Mouse (Mus musculus) neural tube, embryonic 13.5 days (tissue): ENCODE measurements at regions not wholly inside any gene's neighbourhood (a gene's known extent, or its start where the extent isn't known, plus 50 kb on each side); places are given as distances from the start of the nearest gene placed in this dataset.

Experiments used
- ATAC-seq: fragments of 200-750 bp; cut with Nextera tagmentation; 2 replicates; pipeline ENCODE4 v1.8.0; 2017; ENCODE audit warnings: low read depth, mild to moderate bottlenecking, moderate TSS enrichment, moderate library complexity
- H3K27ac ChIP-seq: fragments of 300-500 bp; sonication (generic); replicated peaks from 2 replicates; pipeline ENCODE4 v1.5.1; 2015; ENCODE audit warnings: moderate library complexity, mild to moderate bottlenecking, inconsistent platforms
- H3K27me3 ChIP-seq: fragments of 300-500 bp; sonication (generic); 2 replicates; pipeline ENCODE4 v1.6.1; 2015; ENCODE audit warnings: mild to moderate bottlenecking, inconsistent platforms
- H3K36me3 ChIP-seq: fragments of 300-500 bp; sonication (generic); 2 replicates; pipeline ENCODE4 v1.6.1; 2015; ENCODE audit warnings: mild to moderate bottlenecking, inconsistent platforms
- H3K4me1 ChIP-seq: fragments of 300-500 bp; sonication (generic); replicated peaks from 2 replicates; pipeline ENCODE4 v1.6.1; 2015; ENCODE audit warnings: inconsistent platforms
- H3K4me2 ChIP-seq: fragments of 300-500 bp; sonication (generic); 2 replicates; pipeline ENCODE4 v1.6.1; 2015; ENCODE audit warnings: inconsistent platforms, mild to moderate bottlenecking, moderate library complexity
- H3K4me3 ChIP-seq: fragments of 300-500 bp; sonication (generic); 2 replicates; pipeline ENCODE4 v1.5.1; 2015; ENCODE audit warnings: mild to moderate bottlenecking, inconsistent platforms
- H3K9ac ChIP-seq: fragments of 300-500 bp; sonication (generic); 2 replicates; pipeline ENCODE4 v1.6.1; 2015; ENCODE audit warnings: moderate library complexity, mild to moderate bottlenecking, inconsistent platforms
- H3K9me3 ChIP-seq: fragments of 300-500 bp; sonication (generic); 2 replicates; pipeline ENCODE4 v1.6.1; 2016; ENCODE audit warnings: inconsistent platforms
- WGBS: fragments of 180-500 bp; shearing (Covaris S2); methylation state at CpG from one replicate; pipeline ENCODE4 v1.1.7; 2015; 5-methylcytosine and 5-hydroxymethylcytosine counted together

DNA sequence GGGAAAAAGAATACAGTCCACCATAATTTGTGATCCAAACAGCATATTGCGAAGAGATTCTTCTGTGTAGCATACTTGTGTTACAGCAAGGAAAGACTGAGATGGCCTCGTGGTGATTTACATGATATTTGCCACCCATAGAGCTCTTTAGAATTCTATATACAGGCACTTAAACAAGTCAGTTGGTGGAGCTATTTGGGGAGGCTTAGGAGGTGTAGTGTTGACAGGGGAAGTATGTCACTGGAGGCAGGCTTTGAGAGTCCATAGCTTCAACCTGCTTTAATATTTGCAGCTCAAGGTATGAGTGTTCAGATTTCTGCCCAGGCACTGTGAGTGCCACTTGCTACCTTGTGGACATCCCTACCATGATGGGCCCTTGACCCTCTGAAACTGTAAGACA lies 187.3 kb downstream of the Ostf1 start:
- H3K27me3 ChIP-seq = no peaks in the 10 kb centered on the region
- 75% methylated on average over 2 of the region's 2 CpGs for WGBS
- H3K4me1 ChIP-seq = no peaks in the 10 kb centered on the region
- no peak for ATAC-seq
- H3K36me3 ChIP-seq = no peaks in the 10 kb centered on the region
- no peaks in the 10 kb centered on the region for H3K9me3 ChIP-seq
- H3K9ac ChIP-seq = no peak overlapping the region
- H3K27ac ChIP-seq = no peak overlapping the region
- H3K4me3 ChIP-seq = no peak overlapping the region
- no peak overlapping the region for H3K4me2 ChIP-seq

DNA sequence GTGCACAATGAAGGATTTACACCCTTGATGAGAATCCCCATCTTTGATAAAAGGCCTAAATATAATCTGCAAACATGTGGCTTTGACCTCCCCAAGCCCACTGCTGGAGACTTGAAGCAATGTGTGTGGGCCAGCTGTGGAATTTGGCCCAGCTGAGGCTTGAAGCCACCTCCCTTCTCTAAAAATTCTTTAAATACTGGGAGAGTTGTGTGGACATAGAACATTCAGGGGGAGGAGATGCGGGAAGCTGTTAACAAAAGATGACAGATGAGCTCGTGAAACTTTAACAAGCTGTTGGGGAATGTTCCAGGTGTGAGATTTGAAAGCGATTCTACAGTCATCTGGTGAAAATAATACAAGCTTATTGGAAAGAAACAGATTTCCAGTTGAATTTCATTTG lies 195.3 kb downstream of the Ostf1 start:
- Histone ChIP-seq H3K4me3 (no peak overlapping the region), H3K27ac (no peak overlapping the region), H3K27me3 (no peaks in the 10 kb centered on the region), H3K36me3 (no peaks in the 10 kb centered on the region), H3K9ac (no peak overlapping the region), H3K9me3 (no peaks in the 10 kb centered on the region), H3K4me2 (no peak overlapping the region), H3K4me1 (no peaks in the 10 kb centered on the region)
- WGBS = 77% methylated on average over 3 of the region's 3 CpGs
- ATAC-seq = no peak

DNA sequence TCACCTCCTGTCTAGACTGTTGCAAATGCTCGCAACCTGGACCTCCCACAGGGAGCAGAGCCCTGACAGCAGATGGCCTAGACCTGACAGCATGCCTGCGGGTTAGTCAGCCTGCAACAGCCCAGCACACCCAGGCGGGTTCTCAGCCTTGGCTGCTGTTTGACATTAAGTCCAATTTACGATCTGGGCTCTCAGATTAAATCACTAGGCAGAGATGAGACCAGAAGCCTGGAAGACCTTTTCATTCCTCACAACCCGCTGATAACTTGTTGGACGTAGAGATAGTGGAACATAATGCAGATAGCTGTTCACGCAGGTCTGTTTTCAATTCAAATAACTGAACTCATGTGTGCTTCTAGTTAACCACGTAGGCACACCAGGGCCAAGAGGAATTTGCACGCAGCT lies 211.2 kb downstream of the Ostf1 start:
- WGBS = 65% methylated on average over 9 of the region's 9 CpGs
- H3K9ac ChIP-seq = no peak overlapping the region
- H3K4me3 ChIP-seq = no peak overlapping the region
- no peaks in the 10 kb centered on the region for H3K4me1 ChIP-seq
- H3K9me3 ChIP-seq = no peaks in the 10 kb centered on the region
- H3K4me2 ChIP-seq = no peak overlapping the region
- no peaks in the 10 kb centered on the region for H3K27me3 ChIP-seq
- H3K36me3 ChIP-seq = no peaks in the 10 kb centered on the region
- ATAC-seq = no peak
- H3K27ac ChIP-seq = no peak overlapping the region

DNA sequence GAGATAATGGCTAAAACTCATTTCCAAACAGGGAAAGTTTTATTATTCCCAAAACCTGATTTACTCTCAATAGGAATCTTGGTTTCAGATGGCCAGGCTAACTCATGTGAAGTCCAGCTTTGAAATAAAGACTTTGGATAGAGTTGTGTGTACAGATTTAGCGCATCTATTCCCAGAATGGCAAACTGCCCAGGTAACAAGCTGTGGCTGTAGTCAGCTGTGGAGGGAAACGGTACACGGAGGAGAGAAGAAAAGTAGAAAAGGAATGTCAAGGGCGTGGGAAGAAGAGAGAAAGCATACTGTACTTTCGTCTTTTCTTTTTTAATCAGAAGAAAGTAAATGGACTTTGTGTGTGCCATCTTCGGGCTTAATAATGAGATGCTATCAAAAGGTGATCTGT lies 213.1 kb downstream of the Ostf1 start:
- Histone ChIP-seq H3K4me2 (no peak overlapping the region), H3K9me3 (no peaks in the 10 kb centered on the region), H3K27ac (no peak overlapping the region), H3K27me3 (no peaks in the 10 kb centered on the region), H3K4me3 (no peak overlapping the region), H3K9ac (no peak overlapping the region), H3K36me3 (no peaks in the 10 kb centered on the region), H3K4me1 (no peaks in the 10 kb centered on the region)
- no peak for ATAC-seq
- WGBS = 89% methylated on average over 6 of the region's 6 CpGs

DNA sequence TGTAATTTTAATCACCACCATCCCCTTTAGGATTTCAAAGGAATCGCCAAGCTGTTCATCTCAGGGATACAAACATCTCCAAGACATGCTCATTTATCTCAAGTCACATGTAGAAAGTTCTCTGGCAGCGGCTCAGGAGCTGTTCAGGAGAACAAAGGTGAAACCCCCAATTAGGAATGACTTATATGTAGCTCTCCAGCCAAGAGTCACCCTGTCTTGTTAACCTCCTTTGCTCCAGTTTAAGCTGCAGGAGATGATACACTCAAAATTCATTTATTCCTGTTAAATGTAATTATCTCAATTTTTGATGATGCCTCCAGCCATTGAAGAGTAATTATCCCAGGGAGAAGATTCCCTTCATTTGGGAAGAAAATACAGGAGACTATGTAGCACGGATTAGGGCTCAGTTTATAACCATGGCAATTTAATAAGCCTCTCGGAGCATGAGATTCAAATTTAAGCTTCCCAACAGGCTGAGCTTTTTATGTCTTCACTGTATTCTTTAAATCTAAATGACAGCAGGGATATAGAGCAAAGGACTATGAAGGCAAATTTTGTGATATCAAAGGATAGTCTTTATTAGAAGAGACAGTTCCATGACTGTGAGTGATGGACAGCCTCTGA lies 254.0 kb downstream of the Ostf1 start:
- no peak for ATAC-seq
- no peak overlapping the region for H3K9ac ChIP-seq
- H3K36me3 ChIP-seq = no peaks in the 10 kb centered on the region
- no peak overlapping the region for H3K4me3 ChIP-seq
- H3K27me3 ChIP-seq = no peaks in the 10 kb centered on the region
- WGBS = 72% methylated on average over 4 of the region's 4 CpGs
- no peaks in the 10 kb centered on the region for H3K4me1 ChIP-seq
- no peaks in the 10 kb centered on the region for H3K9me3 ChIP-seq
- H3K4me2 ChIP-seq = no peak overlapping the region
- H3K27ac ChIP-seq = no peak overlapping the region

DNA sequence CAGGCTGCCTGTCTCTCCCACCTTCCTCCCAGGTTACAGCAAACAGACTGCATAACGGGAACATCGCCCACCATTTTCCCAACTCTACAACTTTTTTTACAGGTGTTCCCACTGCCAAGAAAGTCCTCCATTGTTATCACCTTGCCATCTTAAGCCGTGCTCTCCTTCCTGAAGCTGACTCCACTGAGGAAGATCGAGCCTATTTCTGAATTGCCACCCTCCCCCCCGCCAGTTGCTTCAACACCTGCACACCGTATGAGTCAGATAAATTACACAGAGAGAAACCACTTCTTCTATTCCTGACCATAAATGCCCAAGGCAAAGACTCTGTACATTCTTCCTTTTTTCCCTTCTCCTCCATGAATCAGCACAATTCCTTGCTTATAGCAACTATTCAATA lies 263.0 kb downstream of the Ostf1 start:
- Histone ChIP-seq H3K4me1 (no peaks in the 10 kb centered on the region), H3K9me3 (no peaks in the 10 kb centered on the region), H3K4me3 (no peak overlapping the region), H3K27me3 (no peaks in the 10 kb centered on the region), H3K36me3 (no peaks in the 10 kb centered on the region), H3K4me2 (no peak overlapping the region), H3K27ac (no peak overlapping the region), H3K9ac (no peak overlapping the region)
- no peak for ATAC-seq
- 92% methylated on average over 6 of the region's 6 CpGs for WGBS

DNA sequence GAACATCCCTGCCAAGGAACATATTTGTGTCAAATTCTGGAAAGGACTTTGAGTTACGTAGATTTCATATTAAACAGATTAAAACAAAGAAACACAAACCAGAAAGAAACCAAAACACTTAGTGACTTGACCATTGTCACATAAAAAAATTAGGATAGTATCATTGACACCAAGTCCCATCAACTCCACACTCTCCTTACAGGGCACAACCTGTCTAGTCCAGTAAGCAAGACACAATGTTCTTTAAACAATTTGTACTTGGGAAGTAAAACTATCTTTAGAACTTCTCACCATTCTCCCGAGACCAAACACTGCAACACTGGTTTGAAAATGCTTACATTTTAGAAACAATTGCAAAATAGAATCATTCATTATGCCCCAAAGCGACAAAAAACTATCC lies 277.7 kb downstream of the Ostf1 start:
- ATAC-seq = no peak
- no peaks in the 10 kb centered on the region for H3K4me1 ChIP-seq
- H3K27ac ChIP-seq = no peak overlapping the region
- H3K9ac ChIP-seq = no peak overlapping the region
- WGBS = 91% methylated on average over 3 of the region's 3 CpGs
- H3K36me3 ChIP-seq = no peaks in the 10 kb centered on the region
- H3K9me3 ChIP-seq = no peaks in the 10 kb centered on the region
- no peaks in the 10 kb centered on the region for H3K27me3 ChIP-seq
- no peak overlapping the region for H3K4me2 ChIP-seq
- H3K4me3 ChIP-seq = no peak overlapping the region

DNA sequence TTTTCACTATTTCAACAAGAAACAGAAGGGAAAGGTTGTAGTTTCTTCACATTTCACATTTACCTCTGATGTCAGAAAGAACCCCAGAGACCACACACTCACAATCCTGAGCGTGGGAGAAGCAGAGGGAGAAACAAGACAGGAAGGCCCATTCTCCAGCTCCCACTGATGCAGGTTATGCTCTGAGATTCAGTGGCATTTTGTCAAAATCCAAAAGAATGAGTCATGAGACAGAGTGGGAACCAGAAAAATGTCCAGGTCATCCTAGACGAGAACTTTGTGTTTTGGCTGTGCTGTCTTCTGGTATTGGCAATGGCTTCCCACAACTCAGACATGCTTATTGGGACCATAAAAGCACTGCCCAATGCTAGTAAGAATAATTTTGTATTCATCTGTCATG lies 285.9 kb downstream of the Ostf1 start:
- Histone ChIP-seq H3K4me1 (no peaks in the 10 kb centered on the region), H3K9me3 (no peaks in the 10 kb centered on the region), H3K4me2 (no peak overlapping the region), H3K27me3 (no peaks in the 10 kb centered on the region), H3K9ac (no peak overlapping the region), H3K36me3 (no peaks in the 10 kb centered on the region), H3K4me3 (no peak overlapping the region), H3K27ac (no peak overlapping the region)
- 91% methylated on average over 2 of the region's 2 CpGs for WGBS
- no peak for ATAC-seq

DNA sequence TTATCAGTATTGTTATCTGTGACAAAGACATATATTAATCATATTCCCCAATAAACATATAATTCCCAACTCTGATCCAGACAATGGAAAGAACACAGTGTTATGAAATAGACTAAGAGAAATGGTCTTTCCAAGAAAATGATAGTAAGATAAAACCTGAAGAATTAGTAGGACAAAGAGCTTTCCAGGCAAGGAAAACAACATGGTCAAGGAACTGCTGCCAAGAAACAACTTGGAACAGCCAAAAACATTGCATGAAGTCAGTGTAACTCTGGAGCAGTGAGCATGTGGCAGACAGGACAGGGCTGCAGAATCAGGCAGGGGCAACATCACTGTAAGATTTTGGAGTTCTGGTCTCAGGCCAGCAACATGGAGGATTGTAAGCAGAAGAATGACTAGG lies 288.0 kb downstream of the Ostf1 start:
- no peaks in the 10 kb centered on the region for H3K27me3 ChIP-seq
- no peaks in the 10 kb centered on the region for H3K36me3 ChIP-seq
- no peak overlapping the region for H3K4me2 ChIP-seq
- H3K4me1 ChIP-seq = no peaks in the 10 kb centered on the region
- H3K9ac ChIP-seq = no peak overlapping the region
- no peak for ATAC-seq
- no peaks in the 10 kb centered on the region for H3K9me3 ChIP-seq
- no peak overlapping the region for H3K27ac ChIP-seq
- H3K4me3 ChIP-seq = no peak overlapping the region

DNA sequence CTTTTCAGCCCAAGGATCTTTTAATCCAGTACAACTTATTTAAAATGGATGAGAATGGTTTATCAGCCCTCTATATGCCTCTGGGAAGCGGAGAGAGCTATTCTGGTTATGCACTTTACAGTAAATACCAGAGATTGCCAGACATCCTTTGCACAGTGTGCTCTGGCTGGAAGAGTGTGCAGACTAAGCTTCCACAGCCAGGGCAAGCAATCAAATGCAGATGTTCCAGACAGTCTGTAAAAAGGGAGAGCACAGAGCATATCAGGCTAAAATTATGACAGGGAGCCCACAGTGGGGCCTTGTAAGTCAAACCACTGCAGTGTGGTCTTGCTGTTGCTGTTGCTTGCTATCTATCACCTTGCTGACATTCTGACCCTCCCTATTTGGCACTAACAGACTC lies 288.6 kb downstream of the Ostf1 start:
- H3K36me3 ChIP-seq = no peaks in the 10 kb centered on the region
- H3K27me3 ChIP-seq = no peaks in the 10 kb centered on the region
- no peak for ATAC-seq
- no peaks in the 10 kb centered on the region for H3K9me3 ChIP-seq
- H3K4me3 ChIP-seq = no peak overlapping the region
- no peak overlapping the region for H3K27ac ChIP-seq
- WGBS = 90% methylated on average over 1 of the region's 1 CpGs
- H3K9ac ChIP-seq = no peak overlapping the region
- no peak overlapping the region for H3K4me2 ChIP-seq
- H3K4me1 ChIP-seq = no peaks in the 10 kb centered on the region

DNA sequence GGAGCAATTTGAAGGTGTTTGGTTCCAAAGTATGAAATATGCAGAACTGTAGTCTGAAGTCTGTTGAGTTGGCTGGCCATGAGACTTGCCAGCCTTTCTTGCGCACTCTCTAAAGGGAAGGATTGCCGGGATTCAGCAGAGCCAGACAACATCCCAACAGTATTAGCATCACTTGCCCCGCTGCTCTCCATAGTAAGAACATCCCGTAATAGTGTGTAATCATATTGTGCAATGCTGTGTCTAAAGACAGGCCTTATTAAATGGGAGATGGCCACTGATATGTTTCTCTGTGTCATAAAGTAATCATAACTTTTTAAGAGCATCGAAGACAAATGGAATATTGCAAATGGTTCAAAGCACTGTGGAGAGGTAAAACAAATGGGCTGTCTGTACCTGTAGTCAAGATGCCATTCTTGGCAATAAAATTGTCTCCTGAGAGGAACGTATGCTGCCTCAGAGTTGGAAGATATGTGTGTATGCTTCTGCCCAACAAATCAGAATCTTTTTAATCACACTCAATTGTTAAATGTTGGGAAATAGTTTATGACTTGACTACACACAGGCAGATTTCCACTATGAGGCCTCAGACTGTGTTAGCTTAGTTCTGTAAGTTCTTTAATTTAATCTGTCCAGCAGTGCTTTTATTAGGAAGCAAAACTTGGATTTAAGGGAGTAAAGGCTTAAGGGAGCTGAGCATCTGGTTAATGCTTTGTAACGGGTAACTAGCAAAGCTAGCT lies 293.6 kb downstream of the Ostf1 start:
- H3K27me3 ChIP-seq = no peaks in the 10 kb centered on the region
- H3K9ac ChIP-seq = no peak overlapping the region
- H3K27ac ChIP-seq = no peak overlapping the region
- no peaks in the 10 kb centered on the region for H3K36me3 ChIP-seq
- no peak for ATAC-seq
- H3K9me3 ChIP-seq = no peaks in the 10 kb centered on the region
- H3K4me3 ChIP-seq = no peak overlapping the region
- WGBS = 89% methylated on average over 7 of the region's 7 CpGs
- H3K4me1 ChIP-seq = no peaks in the 10 kb centered on the region
- H3K4me2 ChIP-seq = no peak overlapping the region

DNA sequence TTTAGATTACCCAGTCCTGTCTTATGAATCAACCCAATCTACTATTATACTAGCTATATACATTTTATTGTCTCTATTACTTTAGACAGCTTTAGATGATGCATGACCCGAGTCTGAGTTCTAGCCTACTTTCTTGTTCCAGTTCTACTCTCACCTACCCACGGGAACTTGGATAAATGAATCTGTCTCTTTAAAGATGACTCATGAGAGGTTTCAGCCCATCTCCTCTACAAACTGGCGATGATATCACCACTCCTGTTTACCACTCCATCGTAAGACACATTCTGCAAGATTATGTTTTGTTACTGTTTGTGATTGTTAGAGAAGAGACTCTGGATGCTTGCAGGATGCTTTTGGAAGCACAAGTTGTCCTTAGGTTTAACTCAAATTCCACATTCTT lies 295.0 kb downstream of the Ostf1 start:
- no peak overlapping the region for H3K9ac ChIP-seq
- WGBS = 87% methylated on average over 4 of the region's 4 CpGs
- H3K27me3 ChIP-seq = no peaks in the 10 kb centered on the region

DNA sequence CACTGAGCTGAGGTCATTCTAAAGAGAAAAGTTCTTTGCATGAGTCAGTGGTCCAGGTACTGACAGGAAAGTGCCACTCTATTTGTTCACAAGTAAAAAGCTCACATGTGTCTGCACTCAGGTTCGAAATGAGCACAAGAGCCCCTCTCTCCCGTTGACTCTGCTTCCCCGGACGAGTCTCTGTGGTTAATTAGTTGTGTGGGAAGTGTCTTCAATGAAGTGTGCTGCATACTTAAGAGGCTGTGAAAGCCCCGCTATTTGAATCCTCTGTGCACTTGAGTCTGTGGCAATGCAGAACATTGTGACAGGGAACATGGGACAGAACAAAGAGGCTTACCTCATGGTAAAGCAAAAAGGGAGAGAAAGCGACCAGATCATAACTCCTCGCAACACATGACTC lies 297.0 kb downstream of the Ostf1 start:
- H3K27ac ChIP-seq = no peak overlapping the region
- no peaks in the 10 kb centered on the region for H3K27me3 ChIP-seq
- H3K36me3 ChIP-seq = no peaks in the 10 kb centered on the region
- H3K9ac ChIP-seq = no peak overlapping the region
- no peaks in the 10 kb centered on the region for H3K4me1 ChIP-seq
- H3K9me3 ChIP-seq = no peaks in the 10 kb centered on the region
- WGBS = 61% methylated on average over 7 of the region's 7 CpGs
- H3K4me3 ChIP-seq = no peak overlapping the region
- H3K4me2 ChIP-seq = no peak overlapping the region
- no peak for ATAC-seq

More for the DNA sequence above, 295.0 kb downstream of the Ostf1 start:
- no peak overlapping the region for H3K27ac ChIP-seq
- H3K4me1 ChIP-seq = no peaks in the 10 kb centered on the region
- H3K36me3 ChIP-seq = no peaks in the 10 kb centered on the region
- H3K4me3 ChIP-seq = no peak overlapping the region
- H3K4me2 ChIP-seq = no peak overlapping the region
- ATAC-seq = no peak
- H3K9me3 ChIP-seq = no peaks in the 10 kb centered on the region
